In the genomic region with DNA sequence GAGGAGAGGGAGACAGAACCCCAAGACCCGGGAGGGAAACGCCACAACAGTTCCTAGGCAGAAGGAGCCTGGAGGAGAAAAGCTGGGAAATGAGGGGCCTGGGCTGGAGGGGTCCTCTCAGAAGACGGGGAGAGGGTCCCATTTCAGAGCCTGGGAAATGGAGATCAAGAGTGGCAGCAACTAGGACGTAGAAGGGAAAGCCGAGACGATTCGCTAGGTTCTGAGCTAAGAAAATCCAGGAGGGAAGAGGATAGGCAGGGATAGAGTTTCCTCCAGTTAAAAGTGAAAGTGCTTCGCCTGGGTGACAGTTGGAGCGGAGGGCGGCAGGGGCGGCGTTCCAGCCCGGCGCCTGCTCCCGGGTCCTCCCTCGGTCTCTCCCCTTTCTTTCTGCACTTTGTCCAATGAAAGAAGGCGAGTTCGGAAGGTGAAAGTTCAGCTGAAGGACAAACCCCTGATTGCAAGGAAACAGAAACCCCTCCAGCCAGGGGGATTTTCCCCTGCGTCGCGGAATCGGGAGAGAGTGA, we compare ENCODE assay signal across 8 mouse cellular contexts. TPM values are rescaled to one million over a fixed set of nuclear protein-coding genes. Genes with fewer than 3 reads are reported as not detected.
DNase-seq lines count a peak whose midpoint lies in the region; ATAC-seq and TF ChIP-seq lines count a peak whose summit lies in the region.

No protein-coding gene starts in this region.

- H3K36me3 ChIP-seq in ES-E14 (ENCODE audit: control insufficient read depth, insufficient read depth, low read length, poor library complexity, severe bottlenecking): no peaks in the 10 kb centered on the region
- H3K36me3 ChIP-seq in forebrain, postnatal 0 days (ENCODE audit: insufficient read depth): no peaks in the 10 kb centered on the region
- peaks cover 6% of the 10 kb centered on the region; the same call in 1 of the 2 replicates for H3K36me3 ChIP-seq in lung, embryonic 16.5 days (ENCODE audit: control insufficient read depth, insufficient read depth, low read length)

- H3K4me1 ChIP-seq in ES-E14 (ENCODE audit: control insufficient read depth in 2 of 2, insufficient read depth in 2 of 2, low read length in 2 of 2, poor library complexity in 1 of 2): no peaks in the 10 kb centered on the region
- H3K4me1 ChIP-seq in forebrain, postnatal 0 days (ENCODE audit: insufficient read depth): no peaks in the 10 kb centered on the region
- peaks cover 8% of the 10 kb centered on the region; the same call in 1 of the 2 replicates for H3K4me1 ChIP-seq in lung, embryonic 16.5 days (replicated peaks; ENCODE audit: control insufficient read depth, insufficient read depth, low read length)

- no peak overlapping the region for H3K9ac ChIP-seq in ES-E14 (ENCODE audit: insufficient read depth, low read depth, low read length, poor library complexity, severe bottlenecking)
- peak overlapping the region; percentile 96 for H3K9ac ChIP-seq in forebrain, postnatal 0 days
- peak overlapping the region; percentile 77 for H3K9ac ChIP-seq in lung, embryonic 16.5 days (ENCODE audit: low read length)

- in situ Hi-C loops in ES-E14 (cut with MboI; ENCODE audit: low sequenced_read_pairs in 2 of 2, unreplicated experiment in 2 of 2): no loop called here

- intact Hi-C loops in heart, postnatal 36 days (cut with DNase I): loop anchor here (2.0 to 5.0 kb wide), 5 partner anchors 71 to 996 kb away; no protein-coding TSS in a partner anchor

- WGBS in forebrain, postnatal 0 days: 2% methylated on average over 22 of the region's 22 CpGs
- WGBS in lung, embryonic 16.5 days: under 1% methylated on average over 22 of the region's 22 CpGs

- H3K27me3 ChIP-seq in forebrain, postnatal 0 days (ENCODE audit: insufficient read depth, low read length): no peaks in the 10 kb centered on the region
- H3K27me3 ChIP-seq in lung, embryonic 16.5 days (ENCODE audit: control insufficient read depth, insufficient read depth, low read depth, low read length): no peaks in the 10 kb centered on the region

- H3K4me2 ChIP-seq in forebrain, postnatal 0 days (ENCODE audit: low read depth): peak overlapping the region; percentile 98
- H3K4me2 ChIP-seq in lung, embryonic 16.5 days (ENCODE audit: low read depth, low read length): peak overlapping the region; percentile 86

- H3K27ac ChIP-seq in ES-E14 (ENCODE audit: insufficient read depth, low read depth, low read length, poor library complexity, severe bottlenecking): no peak overlapping the region
- H3K27ac ChIP-seq in forebrain, postnatal 0 days (ENCODE audit: low read depth, low read length): peak overlapping the region; percentile 98
- peak overlapping the region; percentile 100 for H3K27ac ChIP-seq in layer of hippocampus, adult 2 months
- H3K27ac ChIP-seq in lung, embryonic 16.5 days (ENCODE audit: low read length): peak overlapping the region; percentile 99

- no peaks in the 10 kb centered on the region for H3K9me3 ChIP-seq in ES-E14 (ENCODE audit: control insufficient read depth, insufficient read depth, low read depth, low read length)
- H3K9me3 ChIP-seq in forebrain, postnatal 0 days (ENCODE audit: low read length): no peaks in the 10 kb centered on the region
- peaks cover 7% of the 10 kb centered on the region for H3K9me3 ChIP-seq in lung, embryonic 16.5 days (ENCODE audit: control insufficient read depth, low read length)

- H3K4me3 ChIP-seq in ES-E14 (ENCODE audit: insufficient read depth in 1 of 2, low read depth in 1 of 2, low read length in 2 of 2, poor library complexity in 1 of 2, severe bottlenecking in 1 of 2): peak overlapping the region; percentile 71 to 76
- H3K4me3 ChIP-seq in forebrain, postnatal 0 days (ENCODE audit: low read depth, low read length): peak overlapping the region; percentile 73
- H3K4me3 ChIP-seq in layer of hippocampus, adult 2 months: peak overlapping the region; percentile 93
- H3K4me3 ChIP-seq in lung, embryonic 16.5 days (ENCODE audit: low read length): peak overlapping the region; percentile 87

- TF ChIP-seq CTCF in forebrain, postnatal 0 days (IDR thresholded peaks at IDR 0.05; ENCODE audit: low read depth): no peak
- 0 out of 2 replicates have a peak, but pooled peaks have one; percentile 13 for TF ChIP-seq CTCF in layer of hippocampus, adult 2 months (conservative IDR thresholded peaks at IDR 0.05)

- peak; percentile 65 for DNase-seq in ES-E14 (ENCODE audit: low read depth, low spot score)
- DNase-seq in cerebellum, adult 11 months: peak; percentile 60
- DNase-seq in forebrain, postnatal 0 days: peak; percentile 77
- peak; percentile 76 to 87 for DNase-seq in heart, postnatal 36 days
- DNase-seq in layer of hippocampus, adult 2 months (ENCODE audit: low spot score in 2 of 2): peak; percentile 67 to 69
- peak; percentile 75 for DNase-seq in ovary, adult 18-20 months (ENCODE audit: low spot score)
- DNase-seq in thymus, postnatal 10 days (ENCODE audit: low spot score in 2 of 2): peak; percentile 51 to 56

- peak; percentile 67 for ATAC-seq in forebrain, postnatal 0 days
- ATAC-seq in lung, embryonic 16.5 days (ENCODE audit: low read depth): peak; percentile 47

TF ChIP-seq in ES-E14, 5 proteins besides CTCF, POLR2A, EP300 and RAD21:
- no peak for TF ChIP-seq CHD2 (IDR thresholded peaks at IDR 0.05; ENCODE audit: low read depth, low read length)
- no peak for TF ChIP-seq MAFK (IDR thresholded peaks at IDR 0.05; ENCODE audit: insufficient read depth, low read depth, low read length)
- TF ChIP-seq ZNF384 (IDR thresholded peaks at IDR 0.05; ENCODE audit: low read depth, low read length): no peak

RNA-seq across cellular contexts. Expression of a gene that starts 0.7 kb away (rescaled TPM):
- 70.0 and 108 TPM in 2 replicates for total RNA-seq in ES-E14 (2012; rRNA removed)
- 112 and 157 TPM in 2 replicates for total RNA-seq in forebrain, postnatal 0 days (2014; rRNA removed)
- polyA plus RNA-seq in forebrain, postnatal 0 days (2015; fragmentation: Nextera tagmentation; extraction: Ambion mirVana): 137 and 167 TPM in 2 replicates
- total RNA-seq in heart, postnatal 36 days (2021): 10 to 100 TPM; 31.9 to 39.3 TPM
- 10 to 100 TPM; 88.5 to 93.5 TPM for total RNA-seq in layer of hippocampus, adult 2 months (2021)
- polyA plus RNA-seq in lung, embryonic 16.5 days (2015; fragmentation: Nextera tagmentation; extraction: Ambion mirVana): 104 and 116 TPM in 2 replicates
